Mouse (Mus musculus): ENCODE measurements around the gene Mss51. TPM values are rescaled to one million over a fixed set of nuclear protein-coding genes. Genes with fewer than 3 reads are reported as not detected.

Mss51 gene
- total RNA-seq (2023), result 1 to 10 TPM; 2.6 to 2.8 TPM

GRCm38 (mm10) chr14:20496603-20497002 lies at the start of gene Mss51:
Gene Mss51, minus strand, starts transcription at chr14:20496901.

GRCm38 (mm10) chr14:20546415-20546814 lies 49.7 kb upstream of the Mss51 start, which contains the start of gene Ppp3cb:
Gene Ppp3cb, minus strand, starts transcription at chr14:20546573.

GRCm38 (mm10) chr14:20479291-20480194 lies 17.2 kb downstream of the Mss51 start, which contains the start of gene Anxa7:
Gene Anxa7, minus strand, starts transcription at chr14:20480133.

GRCm38 (mm10) chr14:20451765-20452331 lies 44.9 kb downstream of the Mss51 start, which contains the start of gene Cfap70:
Gene Cfap70, minus strand, starts transcription at chr14:20452226.

Other genes starting within 250 kb of the Mss51 start
- not detected for gene Kcnk16, start 227.7 kb downstream of the Mss51 start, total RNA-seq (2023)
- gene Nudt13, start 202.2 kb downstream of the Mss51 start, total RNA-seq (2023), result 10 to 100 TPM in 1 of 2 experiments, 1 to 10 TPM in 1; 8.1 to 11.1 TPM
- 10 to 100 TPM; 20.7 to 23.0 TPM for gene Ecd, start 148.8 kb downstream of the Mss51 start, total RNA-seq (2023)
- gene Fam149b, start 148.7 kb downstream of the Mss51 start, total RNA-seq (2023), result 10 to 100 TPM; 19.7 TPM
- gene Dnajc9, start 108.0 kb downstream of the Mss51 start, total RNA-seq (2023), result 10 to 100 TPM; 37.4 to 40.4 TPM
- 10 to 100 TPM; 26.2 to 30.8 TPM for gene Mrps16, start 103.3 kb downstream of the Mss51 start, total RNA-seq (2023)
- not detected for gene Cfap70, start 44.7 kb downstream of the Mss51 start, total RNA-seq (2023)
- gene Anxa7, start 16.8 kb downstream of the Mss51 start, total RNA-seq (2023), result 10 to 100 TPM; 50.6 to 61.4 TPM
- gene Ppp3cb, start 49.7 kb upstream of the Mss51 start, total RNA-seq (2023), result 10 to 100 TPM; 52.7 to 53.5 TPM
- gene Usp54, start 144.2 kb upstream of the Mss51 start, total RNA-seq (2023), result 1 to 10 TPM; 2.1 to 2.6 TPM
- gene Myoz1, start 159.6 kb upstream of the Mss51 start, total RNA-seq (2023), result under 1 TPM; 0.40 to 0.42 TPM
- gene Synpo2l, start 171.5 kb upstream of the Mss51 start, total RNA-seq (2023), result not detected
- gene Sec24c, start 177.4 kb upstream of the Mss51 start, total RNA-seq (2023), result 100 to 1,000 TPM; 129 to 175 TPM
- 1 to 10 TPM; 4.9 TPM for gene Fut11, start 198.1 kb upstream of the Mss51 start, total RNA-seq (2023)
- gene Chchd1, start 206.1 kb upstream of the Mss51 start, total RNA-seq (2023), result 10 to 100 TPM; 19.2 to 24.1 TPM
- 100 to 1,000 TPM; 103 to 108 TPM for gene Zswim8, start 210.7 kb upstream of the Mss51 start, total RNA-seq (2023)
- 10 to 100 TPM; 37.6 to 47.6 TPM for gene Ndst2, start 237.7 kb upstream of the Mss51 start, total RNA-seq (2023)